Mouse (Mus musculus) MEL (cell line): ENCODE measurements at regions not wholly inside any gene's neighbourhood (a gene's known extent, or its start where the extent isn't known, plus 50 kb on each side); places are given as distances from the start of the nearest gene placed in this dataset.

Source experiments
- DNase-seq: peaks from one replicate; pipeline ENCODE4 v3.0.0; 2011; ENCODE audit warnings: low read depth, low spot score
- H3K27ac ChIP-seq: 2 replicates; pipeline ENCODE4 v1.5.1; 2012; ENCODE audit warnings: low read depth, mild to moderate bottlenecking, control low read depth, low read length, moderate library complexity; ENCODE audit not compliant: control insufficient read depth
- H3K27me3 ChIP-seq, 2 experiments: fragments of 150-350 bp in 1 of 2; sonication (generic) in 1 of 2; 2 replicates each; pipeline ENCODE4 v1.6.1; 2012; ENCODE audit warnings: low read length in 2 of 2, mild to moderate bottlenecking in 2 of 2, improper control_type of control experiment in 1 of 2, moderate library complexity in 1 of 2; ENCODE audit not compliant: insufficient read depth in 2 of 2, control insufficient read depth in 1 of 2
- H3K36me3 ChIP-seq, 2 experiments: 2 replicates each; pipeline ENCODE4 v1.6.1; 2012 to 2014; ENCODE audit warnings: low read length in 2 of 2, improper control_type of control experiment in 1 of 2, inconsistent platforms in 1 of 2, mild to moderate bottlenecking in 1 of 2; ENCODE audit not compliant: insufficient read depth in 2 of 2, control insufficient read depth in 1 of 2
- H3K4me1 ChIP-seq, 2 experiments: fragments of 150-350 bp in 1 of 2; sonication (generic) in 1 of 2; 2 replicates each; pipeline ENCODE4 v1.6.1; 2012; ENCODE audit warnings: low read length in 2 of 2, improper control_type of control experiment in 1 of 2, mild to moderate bottlenecking in 1 of 2; ENCODE audit not compliant: insufficient read depth in 2 of 2, control insufficient read depth in 1 of 2
- H3K4me3 ChIP-seq, 2 experiments: fragments of 150-350 bp in 1 of 2; sonication (generic) in 1 of 2; 2 replicates each; pipeline ENCODE4 v1.5.1; 2012; ENCODE audit warnings: low read depth in 2 of 2, low read length in 2 of 2, mild to moderate bottlenecking in 2 of 2, moderate library complexity in 2 of 2, control low read depth in 1 of 2, improper control_type of control experiment in 1 of 2; ENCODE audit not compliant: control insufficient read depth in 1 of 2, insufficient read depth in 1 of 2
- H3K79me2 ChIP-seq: 2 replicates; pipeline ENCODE4 v1.6.1; 2012; ENCODE audit warnings: mild to moderate bottlenecking, low read length, moderate library complexity; ENCODE audit not compliant: control insufficient read depth, poor library complexity, insufficient read depth
- H3K9ac ChIP-seq: 2 replicates; pipeline ENCODE4 v1.6.1; 2012; ENCODE audit warnings: low read depth, mild to moderate bottlenecking, control low read depth, low read length, moderate library complexity; ENCODE audit not compliant: control insufficient read depth, poor library complexity, severe bottlenecking
- H3K9me3 ChIP-seq: fragments of 150-350 bp; sonication (generic); replicated peaks from 2 replicates; pipeline ENCODE4 v1.6.1; 2012; ENCODE audit warnings: mild to moderate bottlenecking, low read length, improper control_type of control experiment, moderate library complexity; ENCODE audit not compliant: insufficient read depth
- BHLHE40 ChIP-seq: IDR thresholded peaks from 2 replicates; pipeline ENCODE4 v1.6.1; 2012; ENCODE audit warnings: low read depth, mild to moderate bottlenecking, inconsistent platforms, low read length, improper control_type of control experiment, borderline replicate concordance
- CHD2 ChIP-seq: IDR thresholded peaks from 2 replicates; pipeline ENCODE4 v1.6.1; 2011; ENCODE audit warnings: low read length, improper control_type of control experiment
- CTCF ChIP-seq, 3 experiments: IDR thresholded peaks in 2 of 3; conservative IDR thresholded peaks in 1 of 3; 2 replicates each; pipeline ENCODE4 v1.5.1; 2011 to 2012; ENCODE audit warnings: low read length in 3 of 3, low read depth in 2 of 3, mild to moderate bottlenecking in 2 of 3, improper control_type of control experiment in 1 of 3, inconsistent platforms in 1 of 3, mixed read lengths in 1 of 3, moderate library complexity in 1 of 3; ENCODE audit not compliant: control insufficient read depth in 1 of 3, insufficient read depth in 1 of 3, poor library complexity in 1 of 3, severe bottlenecking in 1 of 3
- ETS1 ChIP-seq: IDR thresholded peaks from 2 replicates; pipeline ENCODE4 v1.6.1; 2012; ENCODE audit warnings: low read depth, mild to moderate bottlenecking, inconsistent platforms, low read length, improper control_type of control experiment, moderate library complexity
- GABPA ChIP-seq: IDR thresholded peaks from 2 replicates; pipeline ENCODE4 v1.6.1; 2012; ENCODE audit warnings: low read depth, mild to moderate bottlenecking, inconsistent platforms, low read length, improper control_type of control experiment, moderate library complexity
- GATA1 ChIP-seq: IDR thresholded peaks from 2 replicates; pipeline ENCODE4 v1.6.1; 2011; ENCODE audit warnings: low read depth, low read length, improper control_type of control experiment
- KAT2A ChIP-seq: conservative IDR thresholded peaks from 2 replicates; pipeline ENCODE4 v1.6.1; 2012; ENCODE audit warnings: low read depth, low read length, improper control_type of control experiment, inconsistent platforms
- MAFK ChIP-seq: IDR thresholded peaks from 2 replicates; pipeline ENCODE4 v1.6.1; 2011; ENCODE audit warnings: low read depth, mild to moderate bottlenecking, low read length, improper control_type of control experiment, borderline replicate concordance
- MAZ ChIP-seq: IDR thresholded peaks from 2 replicates; pipeline ENCODE4 v1.6.1; 2012; ENCODE audit warnings: low read depth, mild to moderate bottlenecking, inconsistent platforms, low read length, improper control_type of control experiment
- MEF2A ChIP-seq: IDR thresholded peaks from 2 replicates; pipeline ENCODE4 v1.6.1; 2014; ENCODE audit warnings: low read depth, mild to moderate bottlenecking, inconsistent platforms, low read length, improper control_type of control experiment; ENCODE audit not compliant: poor library complexity, insufficient replicate concordance, severe bottlenecking; ENCODE audit errors: extremely low read depth
- NELFE ChIP-seq: IDR thresholded peaks from 2 replicates; pipeline ENCODE4 v1.6.1; 2011; ENCODE audit warnings: low read depth, low read length, improper control_type of control experiment
- NRF1 ChIP-seq: IDR thresholded peaks from 2 replicates; pipeline ENCODE4 v1.6.1; 2014; ENCODE audit warnings: low read depth, mild to moderate bottlenecking, inconsistent platforms, low read length, improper control_type of control experiment, moderate library complexity; ENCODE audit not compliant: poor library complexity, insufficient read depth, severe bottlenecking
- POLR2A ChIP-seq, 2 experiments: IDR thresholded peaks; 2 replicates each; pipeline ENCODE4 v1.6.1; 2011 to 2012; ENCODE audit warnings: low read length in 2 of 2, mild to moderate bottlenecking in 2 of 2, control low read depth in 1 of 2, improper control_type of control experiment in 1 of 2, low read depth in 1 of 2, moderate library complexity in 1 of 2; ENCODE audit not compliant: control insufficient read depth in 1 of 2, insufficient read depth in 1 of 2, poor library complexity in 1 of 2
- RCOR1 ChIP-seq: IDR thresholded peaks from 2 replicates; pipeline ENCODE4 v1.6.1; 2012; ENCODE audit warnings: low read depth, mild to moderate bottlenecking, inconsistent platforms, low read length, improper control_type of control experiment
- SMC3 ChIP-seq: IDR thresholded peaks from 2 replicates; pipeline ENCODE4 v1.6.1; 2011; ENCODE audit warnings: low read depth, low read length, improper control_type of control experiment
- TBP ChIP-seq: IDR thresholded peaks from 2 replicates; pipeline ENCODE4 v1.8.0; 2011; ENCODE audit warnings: low read depth, low read length, improper control_type of control experiment
- TCF12 ChIP-seq: IDR thresholded peaks from 2 replicates; pipeline ENCODE4 v1.6.1; 2014; ENCODE audit warnings: low read depth, mild to moderate bottlenecking, inconsistent platforms, low read length, improper control_type of control experiment, moderate library complexity
- UBTF ChIP-seq: IDR thresholded peaks from 2 replicates; pipeline ENCODE4 v1.6.1; 2012; ENCODE audit warnings: low read depth, mild to moderate bottlenecking, inconsistent platforms, low read length, improper control_type of control experiment, moderate library complexity, borderline replicate concordance; ENCODE audit not compliant: insufficient read depth
- USF2 ChIP-seq, 2 experiments: IDR thresholded peaks; 2 replicates each; pipeline ENCODE4 v1.6.1; 2011 to 2012; ENCODE audit warnings: improper control_type of control experiment in 2 of 2, low read length in 2 of 2, borderline replicate concordance in 1 of 2, inconsistent platforms in 1 of 2, low read depth in 1 of 2, mild to moderate bottlenecking in 1 of 2; ENCODE audit not compliant: insufficient read depth in 1 of 2
- ZKSCAN1 ChIP-seq: IDR thresholded peaks from 2 replicates; pipeline ENCODE4 v1.6.1; 2012; ENCODE audit warnings: low read depth, mild to moderate bottlenecking, inconsistent platforms, low read length, improper control_type of control experiment, moderate library complexity
- ZMIZ1 ChIP-seq: IDR thresholded peaks from 2 replicates; pipeline ENCODE4 v1.6.1; 2012; ENCODE audit warnings: low read depth, mild to moderate bottlenecking, inconsistent platforms, low read length, improper control_type of control experiment, moderate library complexity
- ZNF384 ChIP-seq: IDR thresholded peaks from 2 replicates; pipeline ENCODE4 v1.6.1; 2012; ENCODE audit warnings: low read depth, mild to moderate bottlenecking, inconsistent platforms, low read length, improper control_type of control experiment

DNA sequence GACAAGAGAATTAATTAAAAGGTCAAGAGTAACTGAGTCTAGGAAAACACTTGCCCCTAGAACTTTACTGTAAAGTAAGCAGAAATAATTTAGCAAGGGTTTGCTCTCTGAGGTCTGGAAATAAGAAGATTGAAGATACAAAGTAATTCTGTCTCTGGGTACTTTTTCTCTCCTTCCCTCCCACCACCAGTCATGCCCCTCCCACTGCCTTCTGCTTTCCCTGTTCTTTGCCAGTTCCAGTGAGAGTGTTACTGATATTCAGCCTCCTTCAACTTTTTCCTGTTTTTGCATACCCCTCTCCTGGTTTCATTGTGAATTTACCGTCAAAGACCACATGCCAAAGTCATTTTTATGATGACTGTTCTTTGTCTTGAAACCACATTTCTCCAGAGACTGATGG, 472.1 kb upstream of the 4930578C19Rik start:
- H3K27me3 ChIP-seq: no peaks in the 10 kb centered on the region
- TF ChIP-seq ZNF384: no peak
- TF ChIP-seq KAT2A: no peak
- no peak for TF ChIP-seq NELFE
- no peak for DNase-seq
- H3K27ac ChIP-seq: no peak overlapping the region
- no peaks in the 10 kb centered on the region for H3K9me3 ChIP-seq
- H3K4me3 ChIP-seq: no peak overlapping the region
- no peaks in the 10 kb centered on the region for H3K79me2 ChIP-seq
- H3K4me1 ChIP-seq: no peaks in the 10 kb centered on the region
- H3K9ac ChIP-seq: no peak overlapping the region
- no peaks in the 10 kb centered on the region for H3K36me3 ChIP-seq

DNA sequence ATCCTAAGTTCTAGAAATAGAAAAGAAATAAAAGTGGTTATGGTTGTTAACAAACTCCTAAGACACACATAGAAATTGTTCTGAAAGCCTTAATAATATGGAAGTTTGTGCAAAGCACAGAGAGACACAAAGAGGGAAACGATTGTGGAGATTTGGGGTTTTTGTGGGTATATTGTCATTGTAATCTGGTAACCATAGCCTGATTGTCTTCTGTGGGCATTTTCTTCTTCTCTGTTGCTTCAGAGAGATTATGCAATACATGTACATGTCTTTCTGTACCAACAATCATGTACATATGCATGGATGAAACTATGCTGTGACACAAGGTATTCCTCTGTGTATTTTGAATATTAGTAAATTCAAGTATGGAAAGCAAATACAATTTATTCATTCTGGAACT, 461.9 kb upstream of the 4930578C19Rik start:
- TF ChIP-seq BHLHE40: no peak
- TF ChIP-seq TBP: no peak
- TF ChIP-seq SMC3: no peak
- TF ChIP-seq ETS1: no peak
- no peak for TF ChIP-seq NRF1
- TF ChIP-seq MEF2A: no peak
- no peak for TF ChIP-seq GABPA
- TF ChIP-seq MAZ: no peak
- TF ChIP-seq POLR2A (IDR thresholded peaks at IDR 0.05; ENCODE audit: control insufficient read depth in 1 of 2, insufficient read depth in 1 of 2, low read depth in 1 of 2, low read length in 2 of 2, poor library complexity in 1 of 2): no peak
- TF ChIP-seq USF2 (IDR thresholded peaks at IDR 0.05; ENCODE audit: borderline replicate concordance in 1 of 2, insufficient read depth in 1 of 2, low read depth in 1 of 2, low read length in 2 of 2): no peak
- no peak for TF ChIP-seq UBTF
- TF ChIP-seq RCOR1: no peak
- no peak for TF ChIP-seq ZKSCAN1
- no peak for TF ChIP-seq CTCF (IDR thresholded peaks at IDR 0.05 in 2 of 3, conservative IDR thresholded peaks at IDR 0.05 in 1 of 3; ENCODE audit: control insufficient read depth in 1 of 3, insufficient read depth in 1 of 3, low read depth in 2 of 3, low read length in 3 of 3, poor library complexity in 1 of 3, severe bottlenecking in 1 of 3)
- TF ChIP-seq ZMIZ1: no peak
- TF ChIP-seq GATA1: no peak
- no peak for TF ChIP-seq CHD2
- TF ChIP-seq MAFK: no peak
- TF ChIP-seq KAT2A: no peak
- no peak for TF ChIP-seq TCF12
- no peak overlapping the region for H3K27ac ChIP-seq
- no peak overlapping the region for H3K9ac ChIP-seq
- no peaks in the 10 kb centered on the region for H3K27me3 ChIP-seq
- no peak overlapping the region for H3K4me3 ChIP-seq
- no peaks in the 10 kb centered on the region for H3K9me3 ChIP-seq
- no peak for DNase-seq
- H3K79me2 ChIP-seq: no peaks in the 10 kb centered on the region
- H3K36me3 ChIP-seq: no peaks in the 10 kb centered on the region
- no peaks in the 10 kb centered on the region for H3K4me1 ChIP-seq
